Comparison of ENCODE assay signal across 8 mouse cellular contexts in the genomic region with DNA sequence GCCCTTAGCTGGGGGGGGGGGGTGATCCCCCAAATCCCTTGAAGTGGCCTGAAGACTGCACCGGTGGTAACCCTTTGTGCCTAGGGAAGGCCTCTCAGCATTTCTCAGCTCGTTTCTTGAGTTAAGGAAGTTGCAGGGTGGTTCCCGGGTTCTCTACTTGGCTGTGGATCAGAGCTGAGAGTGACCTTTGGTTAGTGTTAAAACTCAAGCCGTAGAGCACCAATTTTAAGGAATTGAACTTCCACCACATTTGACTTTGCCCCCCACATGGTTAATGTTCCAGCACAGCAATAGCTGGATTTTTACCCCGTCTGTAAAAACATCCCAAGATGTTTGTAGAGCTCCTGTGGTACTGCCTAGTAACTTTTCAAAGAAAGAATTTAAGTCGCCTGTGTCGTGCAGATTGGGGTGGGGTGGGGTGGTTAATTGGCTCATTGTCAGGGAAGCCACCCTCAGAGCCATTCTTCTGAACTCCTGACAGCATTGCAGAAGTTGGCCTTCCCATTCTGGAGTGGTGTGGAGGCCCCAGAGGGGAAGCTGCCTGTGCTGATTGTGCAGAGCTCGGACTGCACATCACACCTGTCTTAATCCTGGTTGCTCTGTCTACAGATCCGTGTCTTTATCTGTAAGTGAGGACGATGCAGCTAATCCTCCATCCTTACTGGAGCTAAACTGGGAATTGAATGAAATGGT. TPM values are rescaled to one million over a fixed set of nuclear protein-coding genes. Genes with fewer than 3 reads are reported as not detected.
DNase-seq lines count a peak whose midpoint lies in the region; ATAC-seq and TF ChIP-seq lines count a peak whose summit lies in the region.

No protein-coding gene starts in this region.

- H3K27ac ChIP-seq in spleen, adult 2 months (ENCODE audit: insufficient read depth, low read length), result peak overlapping the region; percentile 45; the same call in 1 of the 2 replicates
- no peak overlapping the region; the same call in 1 of the 2 replicates for H3K27ac ChIP-seq in hindbrain, embryonic 13.5 days
- H3K27ac ChIP-seq in liver, embryonic 11.5 days (ENCODE audit: low read depth, low read length), result no peak overlapping the region

- H3K9ac ChIP-seq in hindbrain, embryonic 13.5 days, result peak overlapping the region; percentile 89
- peak overlapping the region; percentile 85 for H3K9ac ChIP-seq in liver, embryonic 11.5 days (ENCODE audit: low read depth, low read length)

- DNase-seq in spleen, adult 2 months (ENCODE audit: low read depth in 1 of 2, low spot score in 2 of 2), result no peak
- DNase-seq in spleen, postnatal 14 days (ENCODE audit: low spot score in 2 of 2), result no peak
- DNase-seq in liver, embryonic 11.5 days (ENCODE audit: low spot score), result no peak
- no peak for DNase-seq in embryo, embryonic 10 days (ENCODE audit: low spot score)
- DNase-seq in cerebellum, postnatal 14 days, result no peak
- DNase-seq in lung, postnatal 25 days (ENCODE audit: low spot score), result no peak

- no peaks in the 10 kb centered on the region for H3K9me3 ChIP-seq in hindbrain, embryonic 13.5 days
- H3K9me3 ChIP-seq in liver, embryonic 11.5 days (ENCODE audit: control insufficient read depth, low read length), result no peaks in the 10 kb centered on the region

- H3K27me3 ChIP-seq in spleen, adult 2 months (ENCODE audit: control insufficient read depth, insufficient read depth, low read length), result no peaks in the 10 kb centered on the region
- no peaks in the 10 kb centered on the region for H3K27me3 ChIP-seq in hindbrain, embryonic 13.5 days
- H3K27me3 ChIP-seq in liver, embryonic 11.5 days (replicated peaks; ENCODE audit: control insufficient read depth, insufficient read depth, low read length), result no peaks in the 10 kb centered on the region

- ATAC-seq in hindbrain, embryonic 13.5 days (ENCODE audit: low FRiP score), result no peak
- no peak for ATAC-seq in liver, embryonic 11.5 days (replicated peaks; ENCODE audit: low FRiP score)
- no peak for ATAC-seq in inflammation-experienced regulatory T-cells, adult 6 months

- no peak for TF ChIP-seq POLR2A in spleen, adult 2 months (IDR thresholded peaks at IDR 0.05; ENCODE audit: low read depth, low read length)

- peaks cover 13% of the 10 kb centered on the region for H3K36me3 ChIP-seq in spleen, adult 2 months (ENCODE audit: control insufficient read depth, insufficient read depth, low read length)
- H3K36me3 ChIP-seq in hindbrain, embryonic 13.5 days, result peaks cover 38% of the 10 kb centered on the region
- peaks cover 6% of the 10 kb centered on the region; the same call in 1 of the 2 replicates for H3K36me3 ChIP-seq in liver, embryonic 11.5 days (ENCODE audit: control insufficient read depth, insufficient read depth, low read length)

- no peak for TF ChIP-seq CTCF in spleen, adult 2 months (IDR thresholded peaks at IDR 0.05; ENCODE audit: extremely low read depth, insufficient read depth, insufficient read length, insufficient replicate concordance)

- H3K4me2 ChIP-seq in hindbrain, embryonic 13.5 days, result peak overlapping the region; percentile 97
- H3K4me2 ChIP-seq in liver, embryonic 11.5 days, result peak overlapping the region; percentile 91

- H3K4me1 ChIP-seq in spleen, adult 2 months (ENCODE audit: control insufficient read depth, insufficient read depth, insufficient read length), result peaks cover 8% of the 10 kb centered on the region; the same call in 1 of the 2 replicates
- peaks cover 31% of the 10 kb centered on the region for H3K4me1 ChIP-seq in hindbrain, embryonic 13.5 days (replicated peaks)
- H3K4me1 ChIP-seq in liver, embryonic 11.5 days (replicated peaks; ENCODE audit: control insufficient read depth, insufficient read depth, low read length), result peaks cover 24% of the 10 kb centered on the region

- 44% methylated on average over 10 of the region's 10 CpGs for WGBS in spleen, adult 2 months
- 52% methylated on average over 10 of the region's 10 CpGs for WGBS in hindbrain, embryonic 13.5 days
- 63% methylated on average over 10 of the region's 10 CpGs for WGBS in liver, embryonic 11.5 days

- no peak overlapping the region; the same call in 1 of the 2 replicates for H3K4me3 ChIP-seq in spleen, adult 2 months (ENCODE audit: extremely low read depth, insufficient read depth, insufficient read length)
- H3K4me3 ChIP-seq in hindbrain, embryonic 13.5 days, result peak overlapping the region; percentile 74
- H3K4me3 ChIP-seq in liver, embryonic 11.5 days (ENCODE audit: low read depth, low read length), result peak overlapping the region; percentile 80

RNA-seq across cellular contexts. Expression of a gene that starts 1.5 kb away (rescaled TPM):
- 48.5 and 50.9 TPM in 2 replicates for polyA plus RNA-seq in spleen, adult 2 months (2012; rRNA removed)
- polyA plus RNA-seq in hindbrain, embryonic 13.5 days (2015; fragmentation: Nextera tagmentation; extraction: Ambion mirVana), result 11.9 and 14.6 TPM in 2 replicates
- polyA plus RNA-seq in liver, embryonic 11.5 days (2014; fragmentation: Nextera tagmentation; extraction: Ambion mirVana), result 6.9 and 9.2 TPM in 2 replicates
- polyA plus RNA-seq in inflammation-experienced regulatory T-cells, adult 6 months (2017; shearing (Covaris generic)), result 1 to 10 TPM; 6.5 to 9.0 (median 8.8) TPM

RNA-seq across cellular contexts. Expression of a gene that starts 10.7 kb away (rescaled TPM):
- polyA plus RNA-seq in spleen, adult 2 months (2012; rRNA removed), result 59.0 and 78.3 TPM in 2 replicates
- polyA plus RNA-seq in hindbrain, embryonic 13.5 days (2015; fragmentation: Nextera tagmentation; extraction: Ambion mirVana), result 14.1 and 15.2 TPM in 2 replicates
- polyA plus RNA-seq in liver, embryonic 11.5 days (2014; fragmentation: Nextera tagmentation; extraction: Ambion mirVana), result 4.7 and 6.2 TPM in 2 replicates
- 10 to 100 TPM in 2 of 3 experiments, 1 to 10 TPM in 1; 9.1 to 29.1 (median 14.0) TPM for polyA plus RNA-seq in inflammation-experienced regulatory T-cells, adult 6 months (2017; shearing (Covaris generic))

RNA-seq across cellular contexts. Expression of a gene that starts 36.2 kb away (rescaled TPM):
- 19.4 and 33.0 TPM in 2 replicates for polyA plus RNA-seq in spleen, adult 2 months (2012; rRNA removed)
- polyA plus RNA-seq in hindbrain, embryonic 13.5 days (2015; fragmentation: Nextera tagmentation; extraction: Ambion mirVana), result 14.3 and 19.3 TPM in 2 replicates
- 27.1 and 29.1 TPM in 2 replicates for polyA plus RNA-seq in liver, embryonic 11.5 days (2014; fragmentation: Nextera tagmentation; extraction: Ambion mirVana)
- polyA plus RNA-seq in inflammation-experienced regulatory T-cells, adult 6 months (2017; shearing (Covaris generic)), result 1 to 10 TPM; 1.5 to 3.4 (median 3.4) TPM

RNA-seq across cellular contexts. Expression of a gene that starts 41.6 kb away (rescaled TPM):
- 56.2 and 92.3 TPM in 2 replicates for polyA plus RNA-seq in spleen, adult 2 months (2012; rRNA removed)
- 24.2 TPM in 2 replicates for polyA plus RNA-seq in hindbrain, embryonic 13.5 days (2015; fragmentation: Nextera tagmentation; extraction: Ambion mirVana)
- polyA plus RNA-seq in liver, embryonic 11.5 days (2014; fragmentation: Nextera tagmentation; extraction: Ambion mirVana), result 51.9 and 53.7 TPM in 2 replicates
- polyA plus RNA-seq in inflammation-experienced regulatory T-cells, adult 6 months (2017; shearing (Covaris generic)), result 10 to 100 TPM; 30.9 to 38.9 (median 31.7) TPM

RNA-seq across cellular contexts. Expression of a gene that starts 43.2 kb away (rescaled TPM):
- 19.1 and 23.3 TPM in 2 replicates for polyA plus RNA-seq in spleen, adult 2 months (2012; rRNA removed)
- polyA plus RNA-seq in hindbrain, embryonic 13.5 days (2015; fragmentation: Nextera tagmentation; extraction: Ambion mirVana), result 58.1 and 58.4 TPM in 2 replicates
- polyA plus RNA-seq in liver, embryonic 11.5 days (2014; fragmentation: Nextera tagmentation; extraction: Ambion mirVana), result 85.0 and 87.2 TPM in 2 replicates
- 10 to 100 TPM; 22.8 to 37.1 (median 34.9) TPM for polyA plus RNA-seq in inflammation-experienced regulatory T-cells, adult 6 months (2017; shearing (Covaris generic))
